Mouse (Mus musculus) heart, adult 2 months (tissue): ENCODE results near the gene Ssc4d. TPM values are rescaled to one million over a fixed set of nuclear protein-coding genes. Genes with fewer than 3 reads are reported as not detected.

Source experiments
- DNase-seq, 2 experiments: peaks; one replicate each; pipeline ENCODE4 v3.0.0; 2021
- H3K27ac ChIP-seq: fragments of 200-600 bp; 2 replicates; pipeline ENCODE4 v1.8.1; 2022
- H3K27me3 ChIP-seq: fragments of 200-500 bp; 2 replicates; pipeline ENCODE4 v1.6.1; 2012; ENCODE audit warnings: mild to moderate bottlenecking, low read length, inconsistent platforms, mixed read lengths; ENCODE audit not compliant: control insufficient read depth, insufficient read depth
- H3K36me3 ChIP-seq: fragments of 200-500 bp; 2 replicates; pipeline ENCODE4 v1.6.1; 2012; ENCODE audit warnings: low read length, inconsistent platforms; ENCODE audit not compliant: control insufficient read depth, insufficient read depth
- H3K4me1 ChIP-seq: fragments of 200-500 bp; 2 replicates; pipeline ENCODE4 v1.6.1; 2011; ENCODE audit warnings: low read length; ENCODE audit not compliant: control insufficient read depth, insufficient read depth
- H3K4me3 ChIP-seq: fragments of 200-600 bp; 2 replicates; pipeline ENCODE4 v1.8.1; 2022
- H3K79me2 ChIP-seq: fragments of 200-500 bp; replicated peaks from 2 replicates; pipeline ENCODE4 v1.6.1; 2012; ENCODE audit warnings: mild to moderate bottlenecking, inconsistent platforms, low read length, moderate library complexity, mixed read lengths; ENCODE audit not compliant: control insufficient read depth, insufficient read depth
- H3K9ac ChIP-seq: fragments of 200-500 bp; 2 replicates; pipeline ENCODE4 v1.6.1; 2012; ENCODE audit warnings: low read depth, mild to moderate bottlenecking, control low read depth, inconsistent platforms, low read length, mixed read lengths
- CTCF ChIP-seq: fragments of 200-600 bp; IDR thresholded peaks from 2 replicates; pipeline ENCODE4 v1.8.1; 2022; ENCODE audit warnings: antibody characterized with exemption, mild to moderate bottlenecking, moderate library complexity
- EP300 ChIP-seq: fragments of 200-500 bp; IDR thresholded peaks from 2 replicates; pipeline ENCODE4 v1.6.1; 2011; ENCODE audit warnings: low read depth, low read length, control low read depth; ENCODE audit not compliant: insufficient read depth
- POLR2A ChIP-seq: fragments of 200-500 bp; IDR thresholded peaks from 2 replicates; pipeline ENCODE4 v1.6.1; 2011; ENCODE audit warnings: mild to moderate bottlenecking, low read depth, low read length, control low read depth; ENCODE audit not compliant: insufficient read depth
- WGBS: fragments of 180-500 bp; shearing (Covaris S2); methylation state at CpG from one replicate; pipeline ENCODE4 v1.1.7; 2018; 5-methylcytosine and 5-hydroxymethylcytosine counted together
- intact Hi-C: fragments of 180-260 bp; cut with DNase I; formaldehyde crosslinking; loops from one replicate; pipeline ENCODE4 v1.15.1; 2025
- long read RNA-seq: library from polyadenylated mRNA; stranded (forward); transcript quantifications from one replicate; pipeline ENCODE4 v2.0.0, GENCODE M21; 2021
- polyA plus RNA-seq: library from polyadenylated mRNA; depleted of rRNA; stranded (reverse); fragments of >200 nt; gene quantifications from 2 replicates; pipeline ENCODE4 v1.2.3, GENCODE M21; 2012; rRNA removed
- total RNA-seq, 2 experiments: library from RNA; stranded (reverse); gene quantifications; 2 replicates each; pipeline ENCODE4 v1.2.3; 2021

The Ssc4d gene
- total RNA-seq: under 1 TPM; 0.09 to 0.21 TPM
- polyA plus RNA-seq: 1.0 and 1.6 TPM in 2 replicates
- long read RNA-seq: 0 reads

DNA sequence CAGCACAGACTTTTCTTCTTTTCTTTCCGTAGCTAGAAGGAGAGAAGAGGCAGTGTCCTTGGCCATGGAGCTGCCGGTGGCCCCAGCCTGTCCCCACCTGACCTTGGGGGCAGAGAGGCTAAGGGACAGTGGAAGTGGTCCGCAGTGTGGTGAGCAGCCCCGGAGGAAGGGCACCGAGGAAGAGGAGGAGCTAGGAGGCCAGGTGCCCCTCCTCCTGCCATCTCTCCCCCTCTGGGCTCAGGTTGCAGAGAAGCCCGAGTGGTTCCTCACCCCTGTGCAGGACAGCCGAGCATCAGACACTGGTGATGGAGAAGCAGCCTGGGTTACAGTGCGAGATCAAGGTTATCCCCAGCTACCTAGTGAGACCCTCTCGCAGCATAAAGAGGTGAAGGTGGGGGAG lies at the start of gene Ssc4d:
TSS of gene Ssc4d (minus strand) at position 167 of the 400 bp plus-strand sequence.
- no peaks in the 10 kb centered on the region for H3K4me1 ChIP-seq
- H3K79me2 ChIP-seq: no peaks in the 10 kb centered on the region
- no peak within 1 kb of the TSS for H3K4me3 ChIP-seq
- H3K27ac ChIP-seq: no peak within 1 kb of the TSS
- H3K27me3 ChIP-seq: no peaks in the 10 kb centered on the region
- H3K36me3 ChIP-seq: no peaks in the 10 kb centered on the region
- no peak for DNase-seq
- intact Hi-C loops: no loop called here
- WGBS: 34% methylated on average over 9 of the region's 9 CpGs
- TF ChIP-seq EP300 (no peak), CTCF (no peak), POLR2A (no peak)
- no peak within 1 kb of the TSS for H3K9ac ChIP-seq

DNA sequence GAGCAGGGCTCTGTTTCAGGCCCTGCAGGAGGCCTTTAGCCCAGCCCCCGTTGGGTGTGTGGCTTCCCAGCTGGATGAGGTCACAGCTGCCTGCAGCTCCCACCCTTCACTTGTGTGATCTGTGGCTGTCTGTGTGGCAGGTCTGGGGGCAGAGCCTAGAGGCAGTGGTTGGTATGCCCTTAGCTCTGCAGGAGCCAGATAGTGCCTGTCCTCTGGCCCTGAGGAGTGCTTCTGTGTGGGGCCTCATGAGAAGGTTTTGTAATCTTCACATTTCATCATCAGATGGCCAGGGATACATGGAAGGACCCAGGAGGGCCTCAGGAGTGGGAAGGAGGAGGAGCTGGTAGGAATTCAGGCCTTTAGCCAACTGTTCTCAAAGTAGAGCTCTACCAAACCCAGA lies 45.6 kb upstream of the Ssc4d start:
- H3K4me1 ChIP-seq: peaks cover 3% of the 10 kb centered on the region
- 31% methylated on average over 1 of the region's 1 CpGs for WGBS
- H3K79me2 ChIP-seq: no peaks in the 10 kb centered on the region
- no peaks in the 10 kb centered on the region for H3K36me3 ChIP-seq
- no peaks in the 10 kb centered on the region for H3K27me3 ChIP-seq
- no peak for TF ChIP-seq POLR2A
- TF ChIP-seq EP300: no peak
- no peak for TF ChIP-seq CTCF
- H3K4me3 ChIP-seq: no peak overlapping the region
- no peak overlapping the region for H3K27ac ChIP-seq
- peak in 1 of 2 experiments; percentile 28 for DNase-seq
- no peak overlapping the region for H3K9ac ChIP-seq
- intact Hi-C loops: no loop called here

DNA sequence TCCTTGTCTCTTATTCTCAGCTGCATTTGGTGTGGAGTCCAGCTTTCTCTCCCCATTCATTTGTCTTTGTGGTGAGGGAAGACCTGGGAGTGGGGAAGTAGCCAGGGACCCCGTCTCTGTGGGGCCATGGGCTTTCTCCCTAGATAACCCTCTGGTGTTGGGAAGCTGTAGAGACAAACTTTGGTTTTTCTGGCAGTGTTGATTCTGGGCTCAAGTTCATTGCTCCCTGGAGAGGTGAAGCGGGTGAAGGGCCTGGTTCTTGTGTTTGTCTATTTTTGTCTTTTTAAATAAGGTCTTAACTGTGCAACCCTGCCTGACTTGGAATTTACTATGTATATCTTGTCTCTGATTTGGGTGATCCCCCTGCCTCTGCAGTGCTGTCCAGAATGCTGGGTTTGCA lies 44.4 kb upstream of the Ssc4d start:
- 65% methylated on average over 2 of the region's 2 CpGs for WGBS
- Histone ChIP-seq H3K79me2 (no peaks in the 10 kb centered on the region), H3K27ac (no peak overlapping the region), H3K4me3 (no peak overlapping the region), H3K36me3 (no peaks in the 10 kb centered on the region), H3K27me3 (no peaks in the 10 kb centered on the region), H3K9ac (no peak overlapping the region), H3K4me1 (peaks cover 3% of the 10 kb centered on the region)
- intact Hi-C loops: no loop called here
- TF ChIP-seq CTCF (no peak), EP300 (no peak), POLR2A (no peak)
- DNase-seq: no peak

- Histone ChIP-seq H3K27ac (no peak overlapping the region), H3K4me1 (peaks cover 3% of the 10 kb centered on the region), H3K27me3 (no peaks in the 10 kb centered on the region), H3K4me3 (no peak overlapping the region), H3K36me3 (no peaks in the 10 kb centered on the region), H3K79me2 (no peaks in the 10 kb centered on the region), H3K9ac (no peak overlapping the region)
- DNase-seq: peak in 1 of 2 experiments; percentile 35
- intact Hi-C loops: no loop called here
- no peak for TF ChIP-seq EP300
- TF ChIP-seq POLR2A: no peak
- no peak for TF ChIP-seq CTCF
- 75% methylated on average over 6 of the region's 6 CpGs for WGBS
Measured at GRCm38 (mm10) chr5:136017262-136017661, 42.9 kb upstream of the Ssc4d start.

GRCm38 (mm10) chr5:136016014-136016876 lies 41.9 kb upstream of the Ssc4d start:
- Histone ChIP-seq H3K36me3 (no peaks in the 10 kb centered on the region), H3K4me1 (peaks cover 3% of the 10 kb centered on the region), H3K27ac (no peak overlapping the region), H3K9ac (no peak overlapping the region), H3K4me3 (no peak overlapping the region), H3K27me3 (no peaks in the 10 kb centered on the region), H3K79me2 (no peaks in the 10 kb centered on the region)
- TF ChIP-seq POLR2A: no peak
- no peak for TF ChIP-seq EP300
- TF ChIP-seq CTCF: no peak
- no peak for DNase-seq
- intact Hi-C loops: no loop called here
- WGBS: 70% methylated on average over 10 of the region's 10 CpGs

DNA sequence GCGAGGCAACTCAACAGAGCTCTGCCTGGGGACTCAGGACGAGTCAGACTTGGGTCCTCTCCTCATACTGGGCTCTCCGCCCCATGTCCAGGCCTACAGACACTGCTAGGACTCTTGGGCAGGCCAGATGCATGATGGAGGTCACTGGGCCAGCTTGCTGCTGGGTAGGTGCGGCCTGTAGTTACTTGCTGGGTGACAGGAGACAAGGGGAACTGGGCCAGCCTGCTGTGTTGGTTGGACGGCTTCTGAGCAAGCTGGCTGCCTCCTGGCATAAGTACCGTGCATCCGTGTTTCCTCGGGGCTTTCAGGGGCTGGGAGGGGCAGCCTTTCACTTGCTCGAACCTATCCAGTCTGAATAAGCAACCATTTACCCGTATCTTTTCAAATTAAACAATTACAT lies 41.3 kb upstream of the Ssc4d start:
- no peak overlapping the region for H3K4me3 ChIP-seq
- H3K27ac ChIP-seq: no peak overlapping the region
- H3K4me1 ChIP-seq: peaks cover 3% of the 10 kb centered on the region
- H3K36me3 ChIP-seq: no peaks in the 10 kb centered on the region
- intact Hi-C loops: no loop called here
- TF ChIP-seq EP300: no peak
- TF ChIP-seq POLR2A: no peak
- no peak for TF ChIP-seq CTCF
- no peaks in the 10 kb centered on the region for H3K79me2 ChIP-seq
- 77% methylated on average over 10 of the region's 10 CpGs for WGBS
- H3K9ac ChIP-seq: peak overlapping the region; percentile 38
- H3K27me3 ChIP-seq: no peaks in the 10 kb centered on the region
- no peak for DNase-seq
